Mouse (Mus musculus) frontal cortex, postnatal 36 days (tissue): ENCODE data around the gene Megf8.

Experiments
- DNase-seq, 2 experiments: peaks; one replicate each; pipeline ENCODE4 v3.0.0; 2022; ENCODE audit warnings: low spot score in 2 of 2

Megf8 gene

GRCm38 (mm10) chr7:25279076-25279860, 37.7 kb upstream of the Megf8 start:
- peak; percentile 91 to 92 for DNase-seq

GRCm38 (mm10) chr7:25279861-25280791, 36.8 kb upstream of the Megf8 start:
- peak in 1 of 2 experiments; percentile 24 for DNase-seq

- DNase-seq: no peak
Measured at GRCm38 (mm10) chr7:25281166-25281733, 35.7 kb upstream of the Megf8 start.

GRCm38 (mm10) chr7:25281734-25282601, 35.0 kb upstream of the Megf8 start:
- DNase-seq: peak; percentile 95 to 97

DNA sequence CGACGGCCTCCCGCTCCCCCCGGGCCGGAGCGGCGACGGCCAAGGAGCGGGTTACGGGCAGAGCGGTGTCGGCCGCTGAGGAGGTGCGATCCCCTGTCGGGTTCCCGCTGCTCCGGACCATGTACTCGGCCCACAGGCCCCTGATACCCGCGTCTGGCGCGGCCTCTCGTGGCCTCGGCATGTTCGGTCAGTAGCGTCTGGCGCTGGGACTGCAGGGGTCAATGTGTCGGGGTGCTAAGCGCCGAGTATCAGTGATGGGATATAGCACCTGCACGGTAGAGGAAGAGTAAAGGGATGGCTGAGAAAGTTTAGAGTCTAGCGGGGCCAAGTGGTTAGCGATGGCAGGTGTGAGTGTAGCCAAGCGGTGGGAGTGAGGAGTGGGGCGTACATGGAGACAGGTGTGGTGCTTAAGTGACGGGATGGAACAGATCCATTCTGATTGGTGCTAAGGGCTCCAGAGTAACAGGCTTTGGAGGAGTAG, 34.2 kb upstream of the Megf8 start:
- no peak for DNase-seq

- DNase-seq: no peak
Measured at GRCm38 (mm10) chr7:25283637-25284036, 33.3 kb upstream of the Megf8 start.

- DNase-seq: no peak
Measured at GRCm38 (mm10) chr7:25284171-25284570, 32.8 kb upstream of the Megf8 start.

DNA sequence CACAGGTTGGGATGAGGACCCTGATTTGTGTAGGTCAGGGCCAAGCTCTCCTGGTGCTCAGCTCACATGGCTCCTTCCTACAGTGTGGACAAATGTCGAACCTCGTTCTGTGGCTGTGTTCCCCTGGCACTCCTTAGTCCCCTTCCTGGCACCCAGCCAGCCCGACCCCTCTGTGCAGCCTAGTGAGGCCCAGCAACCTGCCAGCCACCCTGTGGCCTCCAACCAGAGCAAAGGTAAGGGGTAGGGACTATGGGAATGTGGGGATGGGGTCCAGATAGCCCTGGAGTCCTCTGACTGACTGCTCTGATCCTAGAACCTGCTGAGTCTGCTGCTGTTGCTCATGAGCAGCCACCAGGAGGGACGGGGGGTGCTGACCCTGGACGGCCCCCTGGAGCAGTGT, 32.2 kb upstream of the Megf8 start:
- no peak for DNase-seq

DNA sequence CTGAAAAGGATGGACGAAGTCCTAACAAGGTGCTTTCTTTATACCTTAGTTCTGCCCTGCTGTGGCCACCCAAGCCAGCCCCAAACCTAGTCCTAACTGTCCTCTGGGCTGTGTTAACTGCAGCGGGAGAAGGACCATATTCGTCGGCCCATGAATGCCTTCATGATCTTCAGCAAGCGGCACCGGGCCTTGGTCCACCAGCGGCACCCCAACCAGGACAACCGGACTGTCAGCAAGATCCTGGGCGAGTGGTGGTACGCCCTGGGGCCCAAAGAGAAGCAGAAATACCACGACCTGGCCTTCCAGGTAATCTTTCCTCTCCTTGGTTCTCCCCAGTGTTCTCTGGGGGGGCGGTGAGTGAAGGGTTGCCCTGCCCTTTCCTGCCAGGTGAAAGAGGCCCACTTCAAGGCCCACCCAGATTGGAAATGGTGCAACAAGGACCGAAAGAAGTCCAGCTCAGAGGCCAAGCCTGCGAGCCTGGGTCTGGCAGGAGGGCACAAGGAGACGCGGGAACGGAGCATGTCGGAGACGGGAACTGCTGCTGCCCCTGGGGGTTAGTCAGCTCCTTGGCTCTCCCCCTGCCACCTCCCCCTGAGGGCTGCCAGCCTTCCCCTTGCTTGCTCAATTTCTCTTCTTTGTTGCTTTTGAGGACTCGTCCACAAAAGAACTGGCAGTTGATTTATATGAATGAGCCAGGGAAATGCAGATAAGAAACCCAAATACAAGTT, 31.3 kb upstream of the Megf8 start:
- DNase-seq: no peak

DNA sequence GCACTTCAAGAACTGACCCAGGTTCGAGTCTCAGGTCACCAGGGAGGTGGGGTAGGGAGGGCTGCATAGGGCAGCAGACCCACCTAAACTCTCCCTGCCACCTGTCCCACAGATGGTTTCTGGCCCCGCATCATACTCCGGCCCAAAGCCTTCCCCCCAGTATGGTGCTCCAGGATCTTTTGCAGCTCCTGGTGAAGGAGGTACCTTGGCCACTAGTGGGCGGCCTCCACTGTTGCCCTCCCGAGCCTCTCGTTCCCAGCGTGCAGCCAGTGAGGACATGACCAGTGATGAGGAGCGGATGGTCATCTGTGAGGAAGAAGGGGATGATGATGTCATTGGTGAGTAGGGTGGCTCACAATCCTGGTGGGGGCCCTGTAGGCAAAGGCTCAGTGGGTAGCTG, 30.0 kb upstream of the Megf8 start:
- DNase-seq: no peak

DNA sequence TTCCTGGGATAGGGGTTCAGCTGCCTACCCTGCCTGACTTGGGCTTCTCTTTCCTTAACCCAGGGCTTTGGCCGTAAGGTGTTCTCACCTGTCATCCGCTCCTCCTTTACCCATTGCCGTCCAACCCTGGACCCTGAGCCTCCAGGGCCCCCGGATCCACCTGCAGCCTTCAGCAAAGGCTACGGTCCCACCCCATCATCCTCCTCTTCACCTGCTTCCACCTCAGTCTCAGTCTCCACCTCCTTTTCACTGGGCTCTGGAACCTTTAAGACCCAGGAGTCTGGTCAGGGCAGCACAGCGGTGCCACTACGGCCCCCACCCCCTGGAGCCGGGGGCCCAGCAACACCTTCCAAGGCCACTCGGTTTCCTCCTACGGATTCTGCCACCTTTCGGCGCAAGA, 29.0 kb upstream of the Megf8 start:
- DNase-seq: no peak

DNA sequence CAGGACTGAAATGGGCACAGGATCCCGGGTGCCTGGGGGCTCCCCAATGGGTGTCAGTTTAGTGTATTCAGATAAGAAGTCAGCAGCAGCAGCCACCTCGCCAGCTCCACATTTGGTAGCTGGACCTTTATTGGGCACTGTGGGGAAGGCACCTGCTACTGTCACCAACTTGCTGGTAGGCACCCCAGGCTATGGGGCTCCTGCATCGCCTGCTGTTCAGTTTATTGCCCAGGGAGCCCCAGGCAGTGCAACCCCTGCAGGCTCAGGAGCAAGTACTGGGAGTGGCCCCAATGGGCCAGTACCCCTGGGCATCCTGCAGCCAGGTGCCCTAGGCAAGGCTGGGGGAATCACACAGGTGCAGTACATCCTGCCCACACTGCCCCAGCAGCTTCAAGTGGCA, 28.2 kb upstream of the Megf8 start:
- no peak for DNase-seq

DNA sequence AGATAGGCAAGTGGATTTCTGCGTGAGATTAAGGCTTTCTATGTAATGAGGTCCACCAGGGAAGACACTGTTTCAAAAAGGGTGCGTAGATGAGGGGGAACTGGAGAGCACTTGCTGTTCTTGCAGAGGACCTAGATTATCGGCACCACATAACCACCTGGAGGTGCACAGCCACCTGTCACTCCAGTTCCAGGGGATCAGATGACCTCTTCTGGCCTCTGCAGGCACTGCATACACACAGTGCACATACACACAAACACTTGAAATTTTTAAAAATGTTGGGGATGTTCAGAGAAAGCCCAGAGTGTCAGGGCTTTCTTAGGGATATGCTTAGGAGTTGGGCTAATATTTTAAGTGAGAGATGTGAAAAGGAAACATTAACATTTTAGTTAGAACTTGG, 27.0 kb upstream of the Megf8 start:
- no peak for DNase-seq

DNA sequence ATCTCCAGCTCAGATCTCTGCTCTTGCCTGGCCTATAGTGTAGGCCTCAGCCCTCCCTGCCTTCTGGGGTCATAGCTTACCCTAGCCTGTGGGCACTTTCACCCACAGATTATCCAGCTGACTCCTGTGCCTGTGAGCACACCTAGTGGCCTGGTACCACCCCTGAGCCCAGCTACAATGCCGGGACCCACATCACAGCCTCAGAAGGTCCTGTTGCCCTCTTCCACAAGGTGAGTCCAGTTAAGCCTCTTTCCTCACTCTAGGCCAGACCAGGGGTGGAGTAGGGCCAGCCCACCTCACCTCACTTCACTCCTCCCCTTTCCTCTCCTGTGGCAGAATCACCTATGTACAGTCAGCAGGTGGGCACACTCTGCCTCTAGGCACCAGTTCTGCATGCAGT, 26.5 kb upstream of the Megf8 start:
- no peak for DNase-seq

DNA sequence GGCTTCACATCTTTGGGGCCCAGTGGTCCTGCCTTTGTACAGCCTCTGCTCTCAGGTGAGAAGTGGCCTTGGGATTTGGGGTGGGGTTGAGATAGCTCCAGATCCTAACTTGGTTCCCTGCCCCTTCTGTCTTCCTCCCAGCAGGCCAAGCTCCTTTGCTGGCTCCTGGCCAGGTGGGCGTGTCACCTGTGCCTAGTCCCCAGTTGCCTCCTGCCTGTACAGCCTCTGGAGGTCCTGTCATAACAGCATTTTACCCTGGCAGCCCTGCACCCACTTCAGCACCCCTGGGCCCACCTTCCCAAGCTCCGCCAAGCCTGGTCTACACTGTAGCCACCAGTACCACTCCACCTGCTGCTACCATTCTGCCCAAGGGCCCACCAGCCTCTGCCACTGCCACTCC, 26.1 kb upstream of the Megf8 start:
- no peak for DNase-seq

GRCm38 (mm10) chr7:25292107-25292506, 24.9 kb upstream of the Megf8 start:
- no peak for DNase-seq

DNA sequence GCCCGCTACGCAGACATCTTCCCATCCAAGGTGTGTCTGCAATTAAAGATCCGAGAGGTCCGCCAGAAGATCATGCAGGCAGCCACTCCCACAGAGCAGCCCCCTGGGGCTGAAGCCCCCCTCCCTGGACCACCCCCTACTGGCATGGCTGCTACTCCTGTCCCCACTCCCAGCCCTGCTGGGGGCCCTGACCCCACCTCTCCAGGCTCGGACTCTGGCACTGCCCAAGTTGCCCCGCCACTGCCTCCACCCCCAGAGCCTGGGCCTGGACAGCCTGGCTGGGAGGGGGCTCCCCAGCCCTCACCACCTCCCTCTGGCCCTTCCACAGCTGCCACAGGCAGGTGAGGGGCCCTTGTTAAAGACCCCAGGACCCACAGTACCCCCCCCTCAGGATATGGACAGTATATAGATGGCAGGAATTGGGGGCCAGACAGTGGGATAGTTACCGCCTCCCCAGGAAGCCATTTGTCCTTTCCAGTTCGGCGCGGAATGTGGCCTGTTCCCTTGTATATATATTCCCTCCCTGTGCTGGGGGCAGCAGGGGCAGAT, 23.7 kb upstream of the Megf8 start:
- DNase-seq: no peak

DNA sequence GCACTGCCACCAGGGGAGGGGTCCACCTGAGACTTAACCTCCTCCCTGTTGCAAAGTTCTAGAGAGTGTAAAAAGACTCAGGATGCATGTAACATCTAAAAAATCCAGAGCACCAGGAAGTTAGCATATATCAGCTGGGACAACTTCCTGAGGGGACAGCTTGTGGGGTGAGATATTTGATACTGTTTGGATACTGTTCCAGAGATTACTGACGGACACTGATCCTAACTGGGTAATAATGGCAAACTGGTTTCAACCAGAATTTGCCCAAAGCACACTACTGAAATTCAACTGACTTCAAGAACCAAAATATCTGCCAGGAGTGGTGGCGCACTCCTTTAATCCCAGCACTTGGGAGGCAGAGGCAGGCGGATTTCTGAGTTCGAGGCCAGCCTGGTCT, 22.5 kb upstream of the Megf8 start:
- DNase-seq: no peak

- DNase-seq: no peak
Measured at GRCm38 (mm10) chr7:25294960-25295722, 21.8 kb upstream of the Megf8 start.
